8 mouse cellular contexts compared by ENCODE assay signal in the genomic region with DNA sequence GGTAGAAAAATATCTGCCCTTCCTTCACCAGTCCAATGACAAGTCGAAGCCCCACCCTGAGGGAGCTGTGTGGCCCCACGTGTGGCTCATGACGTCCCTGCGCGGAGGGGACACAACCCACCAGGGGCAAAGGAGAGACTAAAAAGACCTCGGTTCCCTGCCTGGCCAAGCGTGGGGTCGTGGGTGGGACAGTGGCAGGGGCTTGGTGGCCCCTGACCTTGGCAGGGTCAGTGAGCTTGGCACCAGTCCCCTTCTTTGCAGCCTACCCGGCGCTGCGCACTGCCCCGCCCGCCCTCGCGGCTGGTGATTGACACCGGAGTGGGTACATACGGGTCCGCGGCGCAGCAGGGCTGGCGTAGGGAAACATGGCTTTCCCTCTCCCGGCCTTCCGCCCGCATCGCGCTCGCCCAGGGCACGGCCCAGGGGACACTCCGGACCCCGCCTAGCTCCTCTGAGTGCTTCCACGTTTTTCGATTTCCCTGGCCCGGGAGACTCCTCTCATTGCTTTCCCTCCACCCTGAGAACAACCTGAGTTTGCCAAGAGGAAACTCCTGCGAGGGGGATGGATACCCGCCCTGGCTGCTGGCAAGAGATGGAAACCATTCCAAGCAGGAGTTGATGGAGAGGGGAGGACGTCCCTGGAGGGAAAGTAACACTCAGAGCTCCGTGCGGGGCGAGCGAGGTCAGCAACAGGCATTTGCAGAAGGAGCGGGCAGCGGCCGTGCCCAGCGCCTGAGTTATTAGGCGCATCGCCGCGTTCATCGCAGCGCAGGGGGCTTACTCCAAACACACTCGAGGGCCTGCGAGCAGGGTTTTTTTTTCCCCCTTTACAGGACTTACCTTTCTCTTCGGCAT. TPM values are rescaled to one million over a fixed set of nuclear protein-coding genes. Genes with fewer than 3 reads are reported as not detected.
DNase-seq lines count a peak whose midpoint lies in the region; ATAC-seq lines count a peak whose summit lies in the region.

No protein-coding gene starts in this region.

- ATAC-seq in erythroblast, adult 5-6 weeks (replicated peaks; ENCODE audit: low FRiP score, poor library complexity, severe bottlenecking): no peak
- peak; percentile 65 for ATAC-seq in embryonic facial prominence, embryonic 13.5 days (ENCODE audit: insufficient number of reproducible peaks, insufficient read depth, low FRiP score, low TSS enrichment, low read depth)
- peak; percentile 70 for ATAC-seq in limb, embryonic 13.5 days (ENCODE audit: low FRiP score, low read depth)
- peak; percentile 77 for ATAC-seq in midbrain, embryonic 14.5 days (ENCODE audit: low FRiP score, low TSS enrichment)

- H3K9ac ChIP-seq in embryonic facial prominence, embryonic 13.5 days: peak overlapping the region; percentile 80
- peak overlapping the region; percentile 80 for H3K9ac ChIP-seq in limb, embryonic 13.5 days
- H3K9ac ChIP-seq in midbrain, embryonic 14.5 days (replicated peaks; ENCODE audit: low read length): peak overlapping the region; percentile 64

- H3K9me3 ChIP-seq in erythroblast, embryonic 14.5 days (ENCODE audit: control insufficient read depth, low read length): no peaks in the 10 kb centered on the region
- H3K9me3 ChIP-seq in embryonic facial prominence, embryonic 13.5 days: no peaks in the 10 kb centered on the region
- no peaks in the 10 kb centered on the region; the same call in 1 of the 2 replicates for H3K9me3 ChIP-seq in limb, embryonic 13.5 days
- no peaks in the 10 kb centered on the region for H3K9me3 ChIP-seq in midbrain, embryonic 14.5 days (ENCODE audit: control insufficient read depth, low read length)

- DNase-seq in heart, adult 9 months (ENCODE audit: low spot score in 2 of 2): peak; percentile 27 to 43
- peak; percentile 26 for DNase-seq in kidney, adult 9 months
- peak; percentile 82 for DNase-seq in midbrain, embryonic 14.5 days
- DNase-seq in splenic B cell, adult 2 months (ENCODE audit: low read depth, low spot score): peak; percentile 35

- H3K36me3 ChIP-seq in erythroblast, embryonic 14.5 days (ENCODE audit: control insufficient read depth): no peaks in the 10 kb centered on the region
- H3K36me3 ChIP-seq in embryonic facial prominence, embryonic 13.5 days: peaks cover 3% of the 10 kb centered on the region; the same call in 1 of the 2 replicates
- no peaks in the 10 kb centered on the region for H3K36me3 ChIP-seq in limb, embryonic 13.5 days
- H3K36me3 ChIP-seq in midbrain, embryonic 14.5 days (ENCODE audit: control insufficient read depth, insufficient read depth, low read length): no peaks in the 10 kb centered on the region
- no peaks in the 10 kb centered on the region for H3K36me3 ChIP-seq in splenic B cell, adult 2 months (ENCODE audit: control insufficient read depth, insufficient read depth, low read length, poor library complexity, severe bottlenecking)

- peak overlapping the region; percentile 33 for H3K4me3 ChIP-seq in erythroblast, embryonic 14.5 days (replicated peaks)
- peak overlapping the region; percentile 69 for H3K4me3 ChIP-seq in embryonic facial prominence, embryonic 13.5 days
- peak overlapping the region; percentile 71 for H3K4me3 ChIP-seq in limb, embryonic 13.5 days
- peak overlapping the region; percentile 43 for H3K4me3 ChIP-seq in midbrain, embryonic 14.5 days (replicated peaks; ENCODE audit: low read depth, low read length)

- no peaks in the 10 kb centered on the region for H3K4me1 ChIP-seq in erythroblast, embryonic 14.5 days (ENCODE audit: control insufficient read depth)
- peaks cover 9% of the 10 kb centered on the region for H3K4me1 ChIP-seq in embryonic facial prominence, embryonic 13.5 days
- peaks cover 11% of the 10 kb centered on the region for H3K4me1 ChIP-seq in limb, embryonic 13.5 days
- peaks cover 10% of the 10 kb centered on the region; the same call in 1 of the 2 replicates for H3K4me1 ChIP-seq in midbrain, embryonic 14.5 days (ENCODE audit: control insufficient read depth, insufficient read depth, low read length)

- peaks cover 15% of the 10 kb centered on the region for H3K27me3 ChIP-seq in erythroblast, embryonic 14.5 days (ENCODE audit: control insufficient read depth)
- H3K27me3 ChIP-seq in embryonic facial prominence, embryonic 13.5 days: no peaks in the 10 kb centered on the region
- no peaks in the 10 kb centered on the region for H3K27me3 ChIP-seq in limb, embryonic 13.5 days
- no peaks in the 10 kb centered on the region for H3K27me3 ChIP-seq in midbrain, embryonic 14.5 days (ENCODE audit: control insufficient read depth, insufficient read depth, low read length)
- no peaks in the 10 kb centered on the region for H3K27me3 ChIP-seq in splenic B cell, adult 2 months (ENCODE audit: control insufficient read depth, insufficient read depth, low read length, poor library complexity, severe bottlenecking)

- H3K4me2 ChIP-seq in embryonic facial prominence, embryonic 13.5 days: peak overlapping the region; percentile 100
- H3K4me2 ChIP-seq in limb, embryonic 13.5 days (replicated peaks): peak overlapping the region; percentile 97
- peak overlapping the region; percentile 90 for H3K4me2 ChIP-seq in midbrain, embryonic 14.5 days (ENCODE audit: low read length)

- 3% methylated on average over 53 of the region's 53 CpGs for WGBS in embryonic facial prominence, embryonic 13.5 days
- WGBS in limb, embryonic 13.5 days: 3% methylated on average over 53 of the region's 53 CpGs
- WGBS in midbrain, embryonic 14.5 days: 3% methylated on average over 53 of the region's 53 CpGs

- peak overlapping the region; percentile 83 for H3K27ac ChIP-seq in embryonic facial prominence, embryonic 13.5 days
- peak overlapping the region; percentile 79 for H3K27ac ChIP-seq in limb, embryonic 13.5 days
- H3K27ac ChIP-seq in midbrain, embryonic 14.5 days (replicated peaks; ENCODE audit: low read depth, low read length): peak overlapping the region; percentile 68

RNA-seq across cellular contexts. Expression of a gene that starts 0.7 kb away (rescaled TPM):
- not detected in 2 replicates for polyA plus RNA-seq in erythroblast, embryonic 14.5 days (2012)
- total RNA-seq in erythroblast, adult 5-6 weeks (2015; ENCODE audit: low replicate concordance): not detected in 2 replicates
- 3.6 TPM in 1 of 2 replicates, not detected in the other for total RNA-seq in erythroblast, adult 5-6 weeks (2017; ENCODE audit: low replicate concordance)
- 214 and 217 TPM in 2 replicates for polyA plus RNA-seq in embryonic facial prominence, embryonic 13.5 days (2015; fragmentation: Nextera tagmentation; extraction: Ambion mirVana)
- polyA plus RNA-seq in limb, embryonic 13.5 days (2015; fragmentation: Nextera tagmentation; extraction: Ambion mirVana): 175 and 182 TPM in 2 replicates
- 126 and 152 TPM in 2 replicates for polyA plus RNA-seq in midbrain, embryonic 14.5 days (2014; fragmentation: Nextera tagmentation; extraction: Ambion mirVana)

Comparison
In these comparisons a context has a peak if more than half of its experiments do, and no peak if none do; other contexts are left out.
1. DNase-seq: peak in every context shown above with its lines; median percentile 82 in midbrain, embryonic 14.5 days; 35 in heart, adult 9 months; 35 in splenic B cell, adult 2 months; 26 in kidney, adult 9 months.
2. RNA of a gene that starts 0.7 kb away (polyA plus RNA-seq): 214 to 217 TPM in embryonic facial prominence, embryonic 13.5 days, 175 to 182 TPM in limb, embryonic 13.5 days and 126 to 152 TPM in midbrain, embryonic 14.5 days; not detected in erythroblast, embryonic 14.5 days; every median in the first group is over 100 times any median in the second.
3. Peak in every context shown above with its lines, with median percentiles within 50 percentile points of each other: H3K4me3 ChIP-seq, H3K27ac ChIP-seq, H3K4me2 ChIP-seq and H3K9ac ChIP-seq.